Mouse (Mus musculus): ENCODE results near the gene Trabd2b.

DNA sequence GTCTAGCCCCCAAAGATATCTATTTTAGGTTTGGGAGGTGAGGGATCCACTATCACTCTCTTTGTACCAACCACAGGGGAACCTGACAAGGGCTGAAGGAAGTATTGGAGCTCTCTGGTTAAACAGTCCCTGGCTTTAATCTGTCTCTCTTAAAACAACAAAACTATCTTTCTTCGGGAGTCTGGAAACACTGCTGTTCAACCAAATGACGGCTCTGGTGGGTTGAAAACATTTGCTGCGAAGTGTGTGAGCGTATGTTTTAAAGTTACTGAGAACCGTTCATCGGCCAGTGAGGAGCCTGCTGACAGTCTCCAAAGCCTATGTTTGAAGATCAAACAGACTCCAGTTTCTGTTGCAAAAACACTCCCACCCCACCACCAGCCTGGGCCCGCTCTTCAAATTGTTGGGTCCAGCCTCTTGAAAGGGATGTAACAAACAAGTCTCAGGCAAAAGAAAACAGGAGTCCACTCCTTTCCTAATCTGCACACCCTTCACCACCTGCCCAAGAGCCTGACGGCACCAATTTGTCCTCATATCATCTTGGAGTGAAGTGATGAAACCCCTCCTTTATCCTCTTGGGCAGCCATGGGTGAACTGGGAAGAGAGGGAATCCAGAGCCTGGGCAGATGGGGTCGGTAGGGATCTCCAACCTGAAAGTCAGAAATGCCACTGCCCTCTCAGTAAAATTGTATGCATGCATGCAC is 4.6 kb downstream of the Trabd2b start:
- TF ChIP-seq CTCF (IDR thresholded peaks at IDR 0.05; ENCODE audit: low read depth, low read length) (no peak), POLR2A (IDR thresholded peaks at IDR 0.05; ENCODE audit: borderline replicate concordance, low read depth, low read length) (no peak)
